Mouse (Mus musculus): Measurements from ENCODE around the gene Tmem184b. TPM values are rescaled to one million over a fixed set of nuclear protein-coding genes. Genes with fewer than 3 reads are reported as not detected.

Gene Tmem184b
- polyA plus RNA-seq, 1 experiment: 19.1 TPM

DNA sequence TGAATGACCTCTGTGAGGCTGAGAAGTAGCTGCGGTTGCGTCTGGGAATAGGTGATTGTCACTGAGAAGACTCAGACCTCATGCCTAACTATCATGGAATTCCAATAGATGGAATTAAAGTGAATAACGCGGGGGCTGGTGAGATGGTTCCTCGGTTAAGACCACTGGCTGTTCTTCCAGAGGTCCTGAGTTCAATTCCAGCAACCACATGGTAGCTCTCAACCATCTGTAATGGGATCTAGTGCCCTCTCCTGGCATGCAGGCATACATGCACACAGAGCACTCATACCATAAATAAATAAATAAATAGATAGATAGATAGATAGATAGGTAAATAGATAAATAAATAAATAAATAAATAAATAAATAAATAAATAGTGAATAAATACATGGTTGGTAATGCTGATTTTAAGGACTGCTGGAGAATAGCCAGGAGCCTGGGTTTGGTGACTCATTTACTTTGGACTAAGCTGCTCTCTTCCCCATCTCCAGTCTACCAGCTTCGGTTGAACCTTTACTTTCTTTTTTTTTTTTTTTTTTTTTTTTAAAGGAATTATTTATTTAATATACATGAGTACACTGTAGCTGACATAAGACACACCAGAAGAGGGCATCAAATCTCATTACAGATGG, 73.9 kb downstream of the Tmem184b start:
- WGBS: 90% methylated on average over 6 of the region's 6 CpGs
- TF ChIP-seq CTCF (IDR thresholded peaks at IDR 0.05; ENCODE audit: control insufficient read depth, insufficient read depth, low read length): no peak
- no peak for TF ChIP-seq POLR2A (IDR thresholded peaks at IDR 0.05; ENCODE audit: borderline replicate concordance, control insufficient read depth, low read depth, low read length)
- H3K27ac ChIP-seq (ENCODE audit: control insufficient read depth, insufficient read depth, low read depth, low read length, poor library complexity): no peak overlapping the region
- H3K4me1 ChIP-seq (ENCODE audit: control insufficient read depth, insufficient read depth, low read length): peaks cover 1% of the 10 kb centered on the region; the same call in 1 of the 2 replicates
- no peak overlapping the region for H3K4me3 ChIP-seq (replicated peaks; ENCODE audit: control insufficient read depth, low read depth, low read length)

DNA sequence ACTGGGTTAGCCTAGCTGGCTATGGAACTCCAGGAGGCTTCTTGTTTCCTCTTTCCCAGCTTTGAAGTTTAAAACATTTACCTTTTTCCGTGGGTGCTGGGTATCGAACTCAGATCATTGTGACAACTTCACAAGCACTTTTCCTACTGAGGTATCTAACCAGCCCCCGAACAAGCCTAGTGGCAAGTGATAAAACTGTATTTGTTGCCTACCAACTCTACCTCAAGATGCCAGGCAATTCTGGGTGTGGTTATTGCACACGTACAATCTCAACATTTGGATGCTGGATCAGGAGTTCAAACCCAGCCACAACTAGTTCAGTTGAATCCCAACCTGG, 74.5 kb downstream of the Tmem184b start:
- no peak overlapping the region for H3K4me3 ChIP-seq (replicated peaks; ENCODE audit: control insufficient read depth, low read depth, low read length)
- no peak for TF ChIP-seq POLR2A (IDR thresholded peaks at IDR 0.05; ENCODE audit: borderline replicate concordance, control insufficient read depth, low read depth, low read length)
- TF ChIP-seq CTCF (IDR thresholded peaks at IDR 0.05; ENCODE audit: control insufficient read depth, insufficient read depth, low read length): no peak
- H3K4me1 ChIP-seq (ENCODE audit: control insufficient read depth, insufficient read depth, low read length): peaks cover 2% of the 10 kb centered on the region; the same call in 1 of the 2 replicates
- H3K27ac ChIP-seq (ENCODE audit: control insufficient read depth, insufficient read depth, low read depth, low read length, poor library complexity): no peak overlapping the region
- WGBS: 74% methylated on average over 4 of the region's 4 CpGs

DNA sequence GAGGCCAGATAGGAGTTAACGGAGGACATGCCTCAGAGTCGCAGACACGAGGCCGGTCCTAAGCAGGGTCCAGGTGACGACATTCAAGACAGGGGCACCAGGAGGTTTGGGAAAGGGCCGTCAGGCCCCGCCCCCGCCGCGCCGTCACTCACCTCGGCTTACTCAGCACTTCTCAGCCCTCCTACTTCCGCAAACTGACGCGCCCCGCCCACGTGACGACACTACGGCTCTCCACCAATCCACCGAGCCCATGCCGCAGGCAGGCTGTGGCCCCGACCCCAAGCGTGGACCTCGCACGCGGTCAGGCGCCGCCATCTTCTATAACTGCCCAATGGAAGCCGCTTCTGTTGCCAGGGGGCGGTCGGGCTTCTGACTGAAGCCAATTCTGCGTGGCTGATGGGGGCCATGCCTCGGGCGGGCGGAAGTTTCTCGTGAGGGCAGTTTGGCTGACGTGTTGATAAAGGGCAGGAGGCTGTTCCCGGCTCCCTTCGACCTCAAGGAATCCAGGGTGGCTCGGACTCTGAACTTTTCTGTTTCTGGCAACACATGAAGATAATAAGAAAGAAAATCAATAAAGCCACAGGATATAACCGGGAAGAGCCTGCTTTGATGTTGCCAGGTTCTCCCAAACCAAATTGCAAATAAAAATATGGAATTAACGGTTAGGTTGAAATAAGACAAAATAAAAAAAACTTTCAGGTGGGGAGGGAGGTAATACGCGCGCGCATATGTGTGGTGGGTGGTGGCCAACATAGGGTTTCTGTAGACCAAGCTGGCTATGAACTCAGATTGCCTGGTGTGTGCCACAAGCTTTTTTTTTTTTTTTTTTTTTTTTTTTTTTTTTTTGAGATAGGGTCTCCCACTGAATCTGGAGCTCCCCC, 75.1 kb downstream of the Tmem184b start, which contains the start of gene Pla2g6:
Gene Pla2g6, minus strand, starts transcription at position 333 of the 881 bp plus-strand sequence.
- peak; percentile 55; the same call in 1 of the 2 replicates for TF ChIP-seq POLR2A (IDR thresholded peaks at IDR 0.05; ENCODE audit: borderline replicate concordance, control insufficient read depth, low read depth, low read length)
- TF ChIP-seq CTCF (IDR thresholded peaks at IDR 0.05; ENCODE audit: control insufficient read depth, insufficient read depth, low read length): 0 out of 2 replicates have a peak, but pooled peaks have one; percentile 8
- peak within 1 kb of the TSS; percentile 64 for H3K27ac ChIP-seq (ENCODE audit: control insufficient read depth, insufficient read depth, low read depth, low read length, poor library complexity)
- H3K4me1 ChIP-seq (ENCODE audit: control insufficient read depth, insufficient read depth, low read length): peaks cover 8% of the 10 kb centered on the region; the same call in 1 of the 2 replicates

DNA sequence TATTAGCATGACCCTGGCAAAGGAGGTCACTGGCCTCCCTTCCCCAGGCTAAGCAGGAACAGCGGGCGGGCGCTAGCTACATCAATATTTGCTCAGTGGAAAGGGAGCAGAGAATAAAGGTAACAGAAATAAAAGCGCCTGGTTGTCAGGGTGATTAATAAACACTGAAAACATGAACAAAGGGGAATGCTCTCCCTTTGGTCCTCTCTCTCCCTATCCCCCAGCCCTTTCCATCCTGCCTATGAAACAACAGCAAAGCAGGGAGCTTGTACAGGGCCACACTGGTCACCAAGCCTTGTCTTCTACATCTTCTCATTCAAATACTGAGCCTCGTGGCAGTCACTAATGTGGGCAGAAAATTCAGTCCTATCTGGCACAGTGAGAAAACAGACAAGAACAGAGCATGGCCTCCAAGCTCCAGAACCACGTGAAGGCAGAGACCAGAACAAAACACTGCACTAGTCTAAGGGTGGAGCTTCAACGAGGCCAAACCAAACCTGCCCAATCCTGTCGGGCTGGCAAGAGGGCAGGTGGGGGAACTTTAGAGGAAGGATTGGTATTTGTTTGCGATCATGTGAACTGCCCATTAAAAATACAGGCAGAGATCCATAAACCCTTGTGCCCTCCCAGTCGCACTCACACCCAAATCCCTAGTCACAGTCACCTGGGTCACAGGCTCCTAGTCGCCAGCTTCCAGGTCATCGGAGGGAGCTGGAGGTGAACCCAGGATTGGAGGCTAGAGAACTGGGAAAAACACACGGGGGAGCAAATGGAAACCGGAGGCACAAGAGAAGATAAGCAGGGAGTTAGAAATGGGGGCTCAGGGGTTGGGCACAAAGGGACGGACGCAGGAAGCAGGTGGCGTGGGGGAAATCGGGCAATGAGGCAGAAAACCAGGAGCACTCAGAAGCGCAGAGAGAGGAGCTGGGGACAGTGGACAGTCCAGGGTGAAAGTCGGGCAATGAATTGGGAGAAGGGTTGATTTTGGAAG, 76.1 kb downstream of the Tmem184b start:
- no peak for TF ChIP-seq CTCF (IDR thresholded peaks at IDR 0.05; ENCODE audit: control insufficient read depth, insufficient read depth, low read length)
- TF ChIP-seq POLR2A (IDR thresholded peaks at IDR 0.05; ENCODE audit: borderline replicate concordance, control insufficient read depth, low read depth, low read length): no peak
- H3K4me1 ChIP-seq (ENCODE audit: control insufficient read depth, insufficient read depth, low read length): peaks cover 11% of the 10 kb centered on the region; the same call in 1 of the 2 replicates
- H3K27ac ChIP-seq (ENCODE audit: control insufficient read depth, insufficient read depth, low read depth, low read length, poor library complexity): peak overlapping the region; percentile 64
- peak overlapping the region; percentile 87 for H3K4me3 ChIP-seq (replicated peaks; ENCODE audit: control insufficient read depth, low read depth, low read length)
- 18% methylated on average over 20 of the region's 20 CpGs for WGBS

More for the DNA sequence above, 75.1 kb downstream of the Tmem184b start, which contains the start of gene Pla2g6:
- 1% methylated on average over 45 of the region's 46 CpGs for WGBS
- peak within 1 kb of the TSS; percentile 87 for H3K4me3 ChIP-seq (replicated peaks; ENCODE audit: control insufficient read depth, low read depth, low read length)

DNA sequence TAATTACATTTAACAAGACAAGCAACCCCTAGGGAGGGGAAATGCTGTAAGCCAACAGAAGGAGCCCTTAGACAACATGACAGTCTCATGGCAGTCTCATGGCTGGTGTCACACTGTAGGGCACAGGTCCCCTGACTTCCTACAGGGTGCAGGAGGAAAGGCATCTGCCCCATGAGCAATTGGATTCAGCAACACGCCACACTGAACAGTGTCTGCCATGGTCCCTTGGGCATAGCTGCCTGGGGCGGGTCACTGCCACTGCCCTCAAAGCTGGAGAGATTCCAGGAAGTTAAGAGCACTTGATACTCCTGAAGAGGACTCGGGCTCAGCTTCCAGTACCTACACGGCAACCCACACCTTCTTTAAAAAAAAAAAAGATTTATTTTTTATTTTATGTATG, 77.1 kb downstream of the Tmem184b start:
- WGBS: 31% methylated on average over 4 of the region's 4 CpGs
- Histone ChIP-seq H3K4me1 (ENCODE audit: control insufficient read depth, insufficient read depth, low read length) (peaks cover 11% of the 10 kb centered on the region; the same call in 1 of the 2 replicates), H3K27ac (ENCODE audit: control insufficient read depth, insufficient read depth, low read depth, low read length, poor library complexity) (no peak overlapping the region), H3K4me3 (replicated peaks; ENCODE audit: control insufficient read depth, low read depth, low read length) (no peak overlapping the region)
- TF ChIP-seq POLR2A (IDR thresholded peaks at IDR 0.05; ENCODE audit: borderline replicate concordance, control insufficient read depth, low read depth, low read length): no peak
- TF ChIP-seq CTCF (IDR thresholded peaks at IDR 0.05; ENCODE audit: control insufficient read depth, insufficient read depth, low read length): no peak

DNA sequence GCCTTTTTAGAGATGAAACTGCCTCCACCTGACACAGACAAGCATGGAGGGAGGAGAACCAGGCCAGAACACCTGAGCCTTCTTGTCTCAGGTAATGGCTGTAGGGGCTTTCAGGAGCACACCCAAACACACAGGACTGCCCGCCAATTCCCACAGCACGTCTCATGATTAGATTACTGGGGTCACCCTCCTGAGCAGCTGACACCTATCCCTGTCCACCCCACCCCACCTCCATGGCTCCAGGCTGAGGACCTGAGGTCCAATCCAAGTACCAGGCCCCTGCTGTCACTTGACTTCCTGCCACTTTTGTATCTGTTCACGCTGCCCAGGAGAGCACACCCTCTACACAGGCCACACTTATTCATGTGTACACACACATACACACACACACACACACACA, 77.6 kb downstream of the Tmem184b start:
- peaks cover 11% of the 10 kb centered on the region; the same call in 1 of the 2 replicates for H3K4me1 ChIP-seq (ENCODE audit: control insufficient read depth, insufficient read depth, low read length)
- WGBS: 61% methylated on average over 3 of the region's 3 CpGs
- TF ChIP-seq CTCF (IDR thresholded peaks at IDR 0.05; ENCODE audit: control insufficient read depth, insufficient read depth, low read length) (no peak), POLR2A (IDR thresholded peaks at IDR 0.05; ENCODE audit: borderline replicate concordance, control insufficient read depth, low read depth, low read length) (no peak)
- no peak overlapping the region for H3K4me3 ChIP-seq (replicated peaks; ENCODE audit: control insufficient read depth, low read depth, low read length)
- no peak overlapping the region for H3K27ac ChIP-seq (ENCODE audit: control insufficient read depth, insufficient read depth, low read depth, low read length, poor library complexity)

DNA sequence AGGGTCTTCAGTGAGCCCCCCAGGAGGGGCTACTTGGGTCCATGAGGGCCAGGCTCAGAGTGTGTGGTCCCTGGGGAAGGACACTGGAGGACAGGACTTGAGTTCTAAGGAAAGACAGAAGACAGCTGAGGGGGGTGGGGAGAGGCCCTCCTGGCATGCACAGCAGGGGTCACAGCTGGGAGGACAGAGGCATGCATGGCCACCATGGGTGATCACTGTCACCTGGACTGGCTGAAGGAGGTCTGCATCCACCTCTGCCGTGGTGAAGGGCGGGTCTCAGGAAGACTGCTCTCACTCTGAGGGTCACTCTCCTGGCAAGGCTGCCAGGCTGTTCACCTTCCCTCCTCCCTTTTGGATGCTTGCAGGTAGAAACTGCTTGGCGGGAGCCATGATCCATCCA, 79.0 kb downstream of the Tmem184b start:
- TF ChIP-seq POLR2A (IDR thresholded peaks at IDR 0.05; ENCODE audit: borderline replicate concordance, control insufficient read depth, low read depth, low read length): no peak
- no peak for TF ChIP-seq CTCF (IDR thresholded peaks at IDR 0.05; ENCODE audit: control insufficient read depth, insufficient read depth, low read length)
- no peak overlapping the region for H3K27ac ChIP-seq (ENCODE audit: control insufficient read depth, insufficient read depth, low read depth, low read length, poor library complexity)
- WGBS: 87% methylated on average over 3 of the region's 3 CpGs

More for the DNA sequence above, 79.0 kb downstream of the Tmem184b start:
- Histone ChIP-seq H3K4me3 (replicated peaks; ENCODE audit: control insufficient read depth, low read depth, low read length) (no peak overlapping the region), H3K4me1 (ENCODE audit: control insufficient read depth, insufficient read depth, low read length) (peaks cover 11% of the 10 kb centered on the region; the same call in 1 of the 2 replicates)

Data from bone marrow, adult 2 months (tissue).